Mouse (Mus musculus) embryonic fibroblast, embryonic 13.5 days (primary cell): ENCODE data around the gene D630003M21Rik.

Experiments used
- CTCF ChIP-seq: IDR thresholded peaks from 2 replicates; pipeline ENCODE4 v1.5.1; 2011; ENCODE audit warnings: mild to moderate bottlenecking, control low read depth, low read length, moderate library complexity, borderline replicate concordance; ENCODE audit not compliant: insufficient read depth
- POLR2A ChIP-seq: IDR thresholded peaks from 2 replicates; pipeline ENCODE4 v1.6.1; 2011; ENCODE audit warnings: low read depth, mild to moderate bottlenecking, control low read depth, low read length, moderate library complexity

DNA sequence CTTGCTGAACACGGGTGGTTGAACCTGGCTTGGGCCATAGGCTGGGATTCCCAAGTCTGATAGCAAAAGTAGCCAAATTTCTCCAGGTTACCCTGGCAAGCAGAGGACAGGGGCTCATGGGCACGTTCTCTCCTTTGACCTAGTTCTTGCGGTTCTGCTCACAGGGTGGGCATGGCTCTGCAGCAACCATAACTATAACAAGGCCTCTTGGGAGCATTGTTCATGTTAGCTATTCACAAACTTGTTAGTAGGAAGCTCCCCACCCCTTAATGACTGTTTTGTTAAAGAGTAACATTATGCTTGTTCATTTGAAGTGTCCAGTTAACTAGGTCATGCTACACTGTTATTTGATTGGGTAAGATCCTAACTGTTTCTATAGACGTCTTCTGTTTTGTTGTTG, 63.2 kb downstream of the D630003M21Rik start:
- no peak for TF ChIP-seq CTCF
- no peak for TF ChIP-seq POLR2A
